Mouse (Mus musculus): ENCODE results near the gene Celf2.

Gene Celf2

DNA sequence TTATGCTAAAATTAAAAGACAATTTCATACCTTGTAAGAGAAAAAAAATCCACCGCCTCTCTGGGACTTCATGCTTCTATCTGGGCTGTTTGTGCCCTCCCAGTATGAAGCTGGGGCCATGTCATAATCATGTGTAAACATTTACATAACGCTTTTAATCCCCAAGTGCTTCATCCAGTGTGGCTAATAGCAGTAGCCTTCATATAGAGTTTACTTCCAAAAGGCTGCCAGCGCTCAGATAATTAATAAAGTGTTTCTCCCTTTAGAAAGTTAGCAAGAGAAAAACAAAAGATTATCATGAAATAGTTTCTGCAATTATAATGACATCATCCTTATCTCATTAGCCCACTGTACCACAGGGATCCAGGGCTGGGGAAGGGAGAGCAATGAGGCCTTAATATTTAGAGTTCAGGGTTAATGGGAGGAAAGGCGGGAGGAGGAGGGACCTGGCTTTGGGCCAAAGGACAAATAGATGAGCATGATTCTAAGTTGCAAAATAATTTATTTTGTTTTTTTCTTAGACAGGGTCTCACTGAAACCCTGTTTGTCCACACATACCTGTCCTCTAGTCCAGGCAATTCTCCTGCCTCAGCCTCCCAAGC lies 425.8 kb downstream of the Celf2 start:
- DNase-seq (ENCODE audit: low read depth, low spot score), result no peak

DNA sequence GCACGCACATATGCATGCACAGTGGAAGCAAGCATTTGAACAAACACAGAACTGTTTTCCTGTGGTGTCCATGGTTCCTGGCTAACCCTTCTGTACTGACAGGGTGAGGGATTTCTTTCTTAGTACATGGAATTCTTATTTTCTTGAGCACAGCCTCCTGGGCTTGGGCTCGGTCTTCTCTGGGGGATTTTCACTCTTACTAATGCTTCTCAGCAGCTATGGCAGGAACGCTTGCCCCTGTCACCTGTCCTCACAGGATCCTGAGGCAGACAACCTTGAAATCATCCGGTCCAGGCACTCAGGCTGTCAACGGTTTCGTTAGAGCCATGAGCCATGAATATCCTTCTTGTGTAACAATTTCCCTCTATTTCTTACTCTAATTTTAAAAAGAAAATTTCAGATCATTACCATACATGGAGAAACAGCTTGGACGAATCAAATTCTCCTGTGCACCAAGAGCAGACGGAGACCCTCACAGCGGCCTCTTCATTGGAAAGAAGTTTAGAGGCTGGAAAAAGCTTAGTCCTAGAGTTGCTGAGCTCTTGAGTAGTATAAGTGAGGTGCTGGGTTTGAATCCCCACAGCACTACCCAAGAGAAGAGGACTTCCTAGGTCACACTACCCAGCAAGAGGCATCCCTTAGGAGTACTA lies 426.9 kb downstream of the Celf2 start:
- no peak for DNase-seq (ENCODE audit: low read depth, low spot score)

DNA sequence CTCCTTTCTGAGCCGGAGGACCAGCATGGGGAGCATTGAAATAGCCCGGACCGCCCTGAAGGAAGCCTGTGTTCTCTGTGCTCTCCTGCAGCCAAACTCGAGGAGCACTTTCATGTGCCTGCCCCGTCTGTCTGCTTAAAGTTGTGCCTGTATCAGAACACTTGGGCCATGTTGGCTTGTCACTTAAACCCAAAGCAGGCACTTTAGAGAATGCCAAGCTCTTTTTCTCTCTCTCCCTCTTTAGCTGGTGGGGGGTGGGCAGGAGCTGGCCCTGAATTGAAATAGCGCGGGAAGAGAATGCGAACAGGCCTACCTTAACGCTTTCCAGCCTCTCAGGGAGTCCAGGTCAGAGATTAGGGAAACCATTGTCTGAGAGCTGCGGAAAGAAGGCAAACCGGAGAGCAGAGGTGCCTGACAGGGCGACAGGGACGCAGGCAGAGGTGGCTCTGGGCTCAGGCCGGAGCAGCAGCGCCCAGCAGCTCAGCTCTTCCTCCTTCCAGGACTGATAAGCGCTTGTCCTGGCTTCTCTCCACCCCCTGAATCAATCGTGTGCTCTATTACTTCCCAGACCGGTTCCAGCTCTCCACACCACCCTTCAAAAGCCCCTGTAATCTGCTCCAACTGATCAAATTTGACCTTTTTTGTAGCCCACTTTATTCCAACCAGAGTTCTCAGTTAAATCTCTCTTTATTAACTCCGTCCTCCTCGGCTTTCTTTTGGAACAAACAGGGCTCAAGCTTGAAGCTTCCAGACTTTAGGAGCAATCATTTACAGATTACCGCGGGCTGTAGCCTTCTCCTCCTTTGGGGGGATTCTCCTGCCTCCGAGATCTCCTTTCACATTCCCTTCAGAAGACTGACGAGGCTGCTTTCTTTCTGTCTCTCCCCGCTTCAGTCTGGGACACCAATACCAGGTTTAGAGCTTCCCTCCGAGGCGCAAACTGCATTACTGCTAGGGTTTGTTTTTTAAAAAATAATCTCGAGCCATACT lies 428.3 kb downstream of the Celf2 start:
- DNase-seq (ENCODE audit: low read depth, low spot score), result peak; percentile 26

DNA sequence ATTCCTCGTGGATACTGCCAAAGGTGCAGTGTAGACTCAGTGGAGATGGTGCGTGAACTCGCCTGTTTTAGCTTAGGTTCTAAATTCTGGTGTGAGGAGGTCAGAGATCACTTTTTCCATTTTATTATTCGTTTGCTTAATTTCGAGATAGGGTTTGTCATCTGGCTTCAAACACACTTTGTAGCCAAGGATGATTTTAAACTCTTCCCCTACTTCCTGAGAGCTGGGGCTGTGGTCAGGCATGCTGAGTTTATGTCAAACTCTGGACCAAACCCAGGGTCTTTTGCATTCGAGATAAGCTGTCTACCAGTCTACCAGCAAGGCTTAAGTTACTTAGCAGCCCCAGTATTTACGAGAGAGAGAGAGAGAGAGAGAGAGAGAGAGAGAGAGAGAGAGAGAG lies 429.3 kb downstream of the Celf2 start:
- DNase-seq (ENCODE audit: low read depth, low spot score), result no peak

DNA sequence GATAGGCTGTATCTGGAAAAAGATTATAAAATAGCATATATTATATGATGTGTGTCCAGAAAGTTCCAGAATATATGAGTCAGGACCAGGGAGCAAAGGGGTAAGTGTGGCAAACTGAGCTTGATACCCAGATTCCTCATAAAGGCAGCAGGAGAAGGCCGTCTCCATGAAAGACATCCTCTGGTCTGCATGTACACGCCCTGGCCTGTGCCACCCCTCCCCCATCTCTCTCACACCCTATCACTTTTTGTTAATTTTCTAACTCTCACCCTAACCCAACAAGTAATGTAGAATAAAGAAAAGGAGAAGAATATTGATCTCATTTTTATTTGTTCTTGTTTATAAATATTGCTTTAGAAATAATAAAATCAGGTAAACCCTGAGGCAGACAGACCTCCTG lies 430.0 kb downstream of the Celf2 start:
- no peak for DNase-seq (ENCODE audit: low read depth, low spot score)

DNA sequence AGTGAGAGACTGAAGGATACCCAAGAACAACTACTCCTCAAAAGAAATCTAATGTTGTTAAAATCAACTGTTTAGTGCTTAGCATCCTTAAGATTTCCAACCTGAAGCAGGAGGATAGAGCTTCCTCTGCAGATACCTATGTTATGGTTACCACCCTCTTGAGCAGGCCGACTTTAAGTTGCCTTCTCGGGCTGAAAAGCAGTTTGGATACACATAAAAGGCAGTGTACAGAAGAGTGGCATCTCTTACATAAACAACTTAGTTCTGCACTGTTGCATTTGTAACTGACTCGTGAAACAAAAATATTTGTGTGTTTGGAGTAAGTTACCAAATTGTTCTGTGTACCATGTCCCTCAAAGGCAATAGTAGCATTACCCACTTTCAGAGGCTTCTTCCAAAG lies 435.6 kb downstream of the Celf2 start:
- no peak for DNase-seq (ENCODE audit: low read depth, low spot score)

DNA sequence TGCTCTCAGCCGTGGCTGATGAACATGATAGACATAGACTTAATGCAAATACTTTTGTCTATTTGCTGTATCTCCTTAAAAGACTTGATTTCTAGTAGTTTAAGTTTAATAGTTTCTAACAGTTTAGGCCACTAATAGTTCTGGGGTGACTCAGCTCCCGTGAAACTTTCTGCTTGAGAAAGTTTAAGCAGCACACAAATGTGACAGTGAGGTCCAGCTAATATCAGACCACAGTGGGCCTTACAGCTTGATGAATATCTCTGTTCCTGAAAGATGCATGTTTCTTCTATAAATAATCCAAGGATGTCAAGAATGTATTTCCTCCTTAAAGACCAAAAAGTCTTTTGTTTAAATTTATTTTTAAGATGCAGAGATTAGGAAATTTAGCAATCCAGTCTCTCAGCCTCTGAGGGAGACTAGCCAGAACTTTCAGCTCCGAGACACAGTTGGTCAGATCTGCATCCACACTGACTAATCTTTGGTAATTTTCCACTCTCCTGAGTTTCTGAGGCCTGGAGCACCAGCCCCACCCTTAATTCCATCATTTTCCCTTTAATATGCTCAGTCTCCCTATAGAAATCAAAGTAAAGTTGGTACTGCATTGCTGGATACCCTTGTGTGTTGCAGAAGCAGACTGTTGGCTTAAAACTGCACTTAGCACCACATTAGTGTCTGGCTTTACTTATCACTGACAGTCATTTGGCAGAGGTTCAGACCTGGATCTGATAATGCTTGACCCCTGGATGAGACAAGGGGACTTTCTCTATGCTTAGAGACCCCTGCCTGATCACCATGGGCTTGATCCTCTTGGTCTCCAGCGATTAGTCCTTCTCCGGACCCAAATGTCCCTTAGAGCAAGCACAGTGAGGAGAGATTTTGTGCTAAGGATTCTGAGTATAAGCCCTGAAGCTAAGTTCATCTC lies 436.8 kb downstream of the Celf2 start:
- DNase-seq (ENCODE audit: low read depth, low spot score), result no peak

DNA sequence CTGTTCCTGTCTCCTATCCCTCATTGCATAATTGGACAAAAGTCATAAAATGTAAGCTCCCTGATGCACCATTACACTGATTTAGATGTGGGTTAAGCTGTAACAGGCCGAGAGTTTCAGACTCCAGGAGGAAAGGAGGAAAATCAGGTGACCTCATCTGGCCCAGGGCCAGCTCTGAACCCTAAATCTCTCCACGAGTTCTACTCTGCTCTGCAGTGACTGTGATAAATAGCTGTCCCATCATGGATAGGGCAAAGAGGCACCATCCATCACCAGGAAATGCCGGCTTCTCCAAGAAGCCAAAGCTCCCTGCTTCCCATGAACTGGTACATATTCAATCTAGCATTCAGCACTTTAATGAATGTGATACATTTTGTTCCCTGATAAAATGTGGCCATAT lies 439.9 kb downstream of the Celf2 start:
- no peak for DNase-seq (ENCODE audit: low read depth, low spot score)

DNA sequence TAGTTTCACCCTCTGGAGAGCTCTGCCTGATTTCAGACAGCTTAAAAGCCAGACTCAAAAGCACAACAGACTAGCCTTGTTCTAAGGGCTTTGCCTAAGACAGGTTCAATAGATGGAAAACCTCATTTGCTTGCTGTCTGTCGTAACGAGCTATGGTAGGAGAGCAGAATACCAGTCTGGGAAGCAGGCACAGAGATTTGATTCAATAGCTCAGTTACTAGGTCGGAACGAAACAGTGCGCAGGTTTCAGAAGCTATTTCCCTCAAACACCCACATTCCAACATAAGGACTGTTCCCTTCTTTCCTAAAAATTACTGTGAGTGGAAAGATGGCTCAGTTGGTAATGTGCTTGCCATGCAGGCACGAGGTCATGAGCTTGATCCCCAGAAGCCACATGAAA lies 441.1 kb downstream of the Celf2 start:
- no peak for DNase-seq (ENCODE audit: low read depth, low spot score)

DNA sequence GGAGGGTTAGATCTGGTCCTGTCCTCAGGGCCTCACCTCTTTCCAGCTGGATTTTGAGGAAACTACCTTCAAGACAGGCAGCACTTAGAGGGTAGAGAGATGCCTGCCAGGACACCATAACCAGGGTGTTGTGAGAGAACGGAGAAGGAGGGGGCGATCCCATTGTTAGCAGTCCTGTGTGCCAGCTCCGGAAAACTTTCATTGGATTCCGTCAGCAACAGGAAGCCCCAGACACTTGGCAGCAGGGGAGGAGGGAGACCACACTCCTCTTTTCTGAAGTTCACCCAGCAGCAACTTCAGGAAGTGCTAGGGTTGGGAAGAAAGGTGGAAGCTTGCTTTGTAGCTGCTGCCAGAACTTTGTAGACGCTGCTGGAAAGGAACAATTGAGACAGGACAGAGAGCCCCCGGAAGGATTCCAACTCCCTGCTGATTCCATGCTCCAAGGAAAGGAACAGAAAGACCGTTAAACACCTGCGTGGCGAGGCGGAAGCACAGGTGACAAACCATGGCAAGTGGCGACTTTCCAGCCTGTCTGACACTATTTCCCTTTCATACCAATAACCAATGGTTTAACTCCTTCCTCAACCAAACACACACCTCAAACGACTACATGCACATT lies 445.7 kb downstream of the Celf2 start:
- no peak for DNase-seq (ENCODE audit: low read depth, low spot score)

DNA sequence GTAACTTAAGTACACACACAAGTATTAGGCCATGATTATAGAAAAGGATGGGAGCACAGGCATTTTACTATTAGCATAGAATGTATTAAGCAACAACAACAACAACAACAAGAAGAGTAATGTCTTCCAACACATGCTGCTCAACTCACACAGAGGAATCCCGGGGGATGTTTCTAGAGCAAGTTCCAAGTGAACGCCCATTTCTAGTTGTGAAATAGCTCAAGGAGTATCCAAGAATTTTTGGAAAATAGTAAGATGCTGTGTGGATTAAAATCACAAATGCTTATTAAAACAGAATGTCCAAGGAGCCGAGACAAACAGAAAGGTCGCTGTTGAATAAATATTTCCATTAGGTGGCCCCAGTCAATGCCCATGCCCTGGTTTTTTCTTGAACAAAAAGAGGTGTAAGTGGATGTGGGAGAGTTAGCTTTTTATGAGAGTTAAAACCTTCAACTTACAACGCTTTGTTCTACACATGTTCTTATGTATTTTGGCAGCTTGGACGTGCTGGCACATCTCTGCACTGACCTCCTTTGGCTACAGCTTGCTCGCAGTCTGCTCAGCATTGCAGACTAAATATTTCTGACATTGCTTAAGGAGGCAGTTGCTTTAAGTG lies 448.8 kb downstream of the Celf2 start:
- DNase-seq (ENCODE audit: low read depth, low spot score), result no peak

DNA sequence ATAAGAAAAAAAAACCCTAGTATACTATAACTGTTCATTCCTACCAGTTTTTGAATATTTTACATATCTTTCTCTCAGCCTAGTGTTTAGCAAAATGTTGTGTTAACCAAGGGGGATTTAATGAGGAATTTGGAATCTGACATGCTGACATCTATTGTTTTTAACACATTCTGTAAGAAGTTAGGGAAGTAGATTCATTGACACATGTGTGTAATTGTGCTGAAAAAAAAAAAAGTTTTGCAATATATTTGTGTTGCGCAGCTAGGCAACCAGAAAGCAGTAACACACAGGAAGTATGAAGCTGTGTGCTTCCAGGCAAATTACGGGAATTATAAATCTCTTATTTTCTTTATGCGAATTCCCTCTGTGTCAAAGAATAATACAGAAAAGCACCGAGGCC lies 453.0 kb downstream of the Celf2 start:
- DNase-seq (ENCODE audit: low read depth, low spot score), result no peak

DNA sequence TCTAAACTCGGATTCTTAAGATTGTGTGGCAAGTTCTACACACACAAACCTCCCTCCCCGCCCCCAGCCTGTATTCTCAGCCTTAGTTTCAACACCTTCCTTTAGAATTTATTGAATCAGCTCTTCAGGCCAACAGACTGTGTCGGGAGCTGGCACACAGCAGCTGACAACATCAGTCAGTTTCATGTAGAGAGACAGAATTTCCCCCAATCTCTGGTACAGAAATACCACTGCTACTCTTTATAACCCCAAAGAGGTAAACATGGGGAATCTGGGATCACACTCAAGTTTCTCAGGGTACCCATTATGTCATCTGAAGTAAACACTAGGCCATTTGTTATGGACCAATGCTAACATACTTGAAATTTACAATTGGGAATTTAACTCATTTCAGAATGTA lies 453.4 kb downstream of the Celf2 start:
- no peak for DNase-seq (ENCODE audit: low read depth, low spot score)

DNA sequence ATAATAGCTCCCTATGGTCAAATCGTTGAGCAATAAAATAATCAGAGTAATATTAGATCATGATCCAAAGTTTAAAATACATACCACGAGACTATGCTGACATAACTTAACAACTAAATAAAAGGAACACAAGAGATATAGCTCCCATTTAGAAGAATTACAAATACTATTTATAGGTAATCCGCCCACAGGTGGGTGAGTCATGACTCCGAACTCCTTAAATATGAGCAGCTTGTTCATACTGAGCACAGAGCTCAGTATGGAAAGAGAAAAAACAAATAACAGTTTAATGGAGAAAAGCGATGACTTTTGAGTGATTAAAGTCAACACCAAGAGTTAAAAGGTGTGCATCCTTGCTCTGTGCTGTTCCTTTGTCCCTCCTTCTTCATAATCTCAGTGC lies 458.3 kb downstream of the Celf2 start:
- DNase-seq (ENCODE audit: low read depth, low spot score), result no peak

DNA sequence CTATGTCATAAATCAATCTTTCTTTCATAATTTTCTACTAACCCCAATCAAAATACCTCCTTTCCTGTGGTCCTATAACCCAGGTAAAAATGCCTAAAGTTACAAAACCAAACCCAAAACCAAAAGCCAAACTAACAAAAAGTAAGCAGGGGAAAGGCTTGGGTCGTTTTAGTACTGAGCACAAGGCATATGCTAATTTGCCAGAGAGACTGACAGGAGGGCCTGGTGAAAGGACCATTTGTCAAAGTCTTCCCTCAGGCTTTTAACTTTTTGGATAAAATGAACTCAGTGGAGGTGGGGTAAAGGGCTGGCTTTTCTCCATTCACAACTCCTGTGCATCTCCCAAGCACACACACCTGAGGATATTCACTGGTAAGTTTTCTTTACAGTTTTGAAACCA lies 463.2 kb downstream of the Celf2 start:
- DNase-seq (ENCODE audit: low read depth, low spot score), result no peak

DNA sequence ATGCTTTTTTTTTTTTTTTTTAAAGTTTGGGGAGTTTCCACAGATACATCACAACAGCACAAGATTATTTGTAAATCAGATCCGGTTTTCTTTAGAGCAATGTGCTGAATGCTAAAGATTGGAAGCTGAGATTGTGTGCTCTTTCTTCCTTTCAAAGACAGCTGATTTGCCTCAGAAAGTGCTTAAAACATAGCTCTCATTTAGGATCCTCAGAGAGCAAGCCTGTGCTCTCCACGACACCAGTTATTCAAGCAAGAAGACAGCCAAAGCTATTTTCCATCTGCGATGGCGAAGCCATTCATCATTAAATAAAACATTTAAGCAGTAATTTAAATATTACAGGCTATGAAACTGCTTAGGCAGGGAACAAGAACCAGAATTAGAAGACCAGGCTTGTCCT lies 463.8 kb downstream of the Celf2 start:
- no peak for DNase-seq (ENCODE audit: low read depth, low spot score)

DNA sequence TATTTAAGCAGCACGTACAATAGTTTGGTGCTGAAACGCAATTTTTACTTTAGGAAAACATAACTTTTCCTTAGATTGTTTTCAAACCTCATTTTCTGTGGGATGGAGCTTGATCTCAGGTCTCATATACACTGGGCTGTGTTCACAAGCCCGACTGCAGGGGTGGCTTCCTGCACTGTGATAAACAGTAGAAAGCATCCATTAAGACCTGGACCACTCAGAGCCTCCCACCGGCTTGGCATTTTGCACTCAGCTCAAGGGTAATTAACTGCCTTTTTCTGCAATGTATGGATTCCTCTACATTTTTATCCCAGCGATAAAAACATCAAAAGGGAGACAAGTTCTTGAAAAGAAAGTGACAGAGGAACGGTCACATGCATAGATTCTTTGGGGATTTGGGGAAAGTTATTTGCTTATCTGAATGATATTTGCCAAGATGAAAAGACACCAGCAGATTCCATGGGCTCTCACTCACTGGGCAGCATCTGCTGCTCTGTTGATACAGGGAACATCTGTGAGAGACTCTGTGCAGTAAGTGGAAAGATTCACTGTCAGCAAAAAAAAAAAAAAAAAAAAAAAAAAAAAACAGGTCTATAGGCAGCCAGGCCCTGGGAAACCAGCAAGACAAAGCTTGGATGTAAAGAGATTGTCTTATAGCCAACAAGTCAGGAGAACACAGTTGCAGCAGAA lies 465.4 kb downstream of the Celf2 start:
- no peak for DNase-seq (ENCODE audit: low read depth, low spot score)

DNA sequence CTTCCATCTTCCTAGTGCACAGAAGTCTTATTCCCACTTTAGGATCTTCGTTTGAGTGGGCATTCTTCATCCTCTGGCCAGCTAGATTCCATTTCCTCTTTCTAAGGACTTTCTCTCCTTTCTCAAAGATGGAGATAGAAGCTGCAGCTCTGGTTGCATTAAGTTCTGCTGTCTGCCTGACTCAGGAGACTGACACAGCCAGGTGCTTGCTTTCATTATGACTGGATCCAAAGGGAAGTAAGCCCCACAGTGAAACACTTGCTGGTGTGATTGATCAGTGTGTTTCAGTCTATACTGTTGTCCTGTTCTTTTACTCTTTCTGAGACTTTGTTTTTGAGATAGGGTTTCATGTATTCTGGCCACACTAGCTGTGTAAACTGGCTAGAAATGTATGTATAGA lies 468.4 kb downstream of the Celf2 start:
- DNase-seq (ENCODE audit: low read depth, low spot score), result no peak

DNA sequence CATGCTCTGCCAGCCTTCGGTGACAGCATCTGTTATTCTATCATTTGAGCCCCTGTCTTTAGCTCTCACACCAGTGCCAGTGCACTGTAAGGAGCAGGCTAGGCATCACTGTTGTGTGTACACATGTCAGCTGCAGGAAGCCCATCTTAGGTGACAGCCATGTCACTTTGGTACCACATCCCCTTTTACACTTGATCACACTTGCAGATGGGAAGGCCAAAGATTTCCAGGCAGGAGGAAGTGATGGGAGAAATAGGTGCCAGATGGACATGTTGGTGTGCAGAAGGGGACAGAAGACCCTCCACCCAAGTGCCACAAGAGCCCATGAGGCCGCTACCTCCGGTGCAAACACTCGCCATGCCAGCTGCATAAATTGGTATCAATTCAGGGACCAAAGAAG lies 470.4 kb downstream of the Celf2 start:
- DNase-seq (ENCODE audit: low read depth, low spot score), result no peak

DNA sequence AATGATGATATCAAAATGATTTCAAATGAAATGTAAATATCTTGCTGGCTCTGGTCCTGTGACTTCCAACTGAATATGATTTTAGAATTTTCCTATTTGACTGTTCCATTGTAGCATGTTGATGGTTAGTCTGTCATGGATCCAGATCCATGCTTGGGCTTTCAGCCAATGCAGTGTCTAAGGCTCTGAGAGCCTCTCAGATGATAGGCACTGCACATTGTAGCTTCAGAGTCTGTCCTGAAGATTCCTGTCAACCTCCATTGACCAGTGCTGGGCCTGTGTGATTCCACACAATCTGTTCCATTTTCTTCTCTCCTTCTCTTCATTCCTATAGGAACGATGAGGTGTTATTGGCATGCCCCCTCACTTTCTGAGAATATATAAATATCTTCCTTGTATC lies 478.0 kb downstream of the Celf2 start:
- DNase-seq (ENCODE audit: low read depth, low spot score), result no peak

Data from forelimb bud, embryonic 11.5 days (tissue).